Mouse (Mus musculus): ENCODE measurements around the gene Gng7. TPM values are rescaled to one million over a fixed set of nuclear protein-coding genes. Genes with fewer than 3 reads are reported as not detected.

The Gng7 gene
- polyA plus RNA-seq, 1 experiment from 2014 or later = 7.0 TPM

GRCm38 (mm10) chr10:80934136-80934985 lies 80.4 kb downstream of the Gng7 start:
- Histone ChIP-seq H3K27ac (ENCODE audit: low read depth, low read length) (no peak overlapping the region), H3K4me2 (no peak overlapping the region), H3K27me3 (ENCODE audit: control insufficient read depth, insufficient read depth, low read length) (peaks cover 86% of the 10 kb centered on the region), H3K4me1 (ENCODE audit: control insufficient read depth, insufficient read depth, low read length) (peaks cover 51% of the 10 kb centered on the region), H3K9me3 (ENCODE audit: control insufficient read depth, low read length) (no peaks in the 10 kb centered on the region), H3K36me3 (ENCODE audit: control insufficient read depth, insufficient read depth, low read length) (no peaks in the 10 kb centered on the region), H3K9ac (ENCODE audit: low read length) (no peak overlapping the region), H3K4me3 (ENCODE audit: low read depth, low read length) (no peak overlapping the region)
- WGBS = 33% methylated on average over 14 of the region's 14 CpGs
- ATAC-seq (ENCODE audit: low FRiP score) (no peak), DNase-seq (ENCODE audit: low spot score, missing footprints) (peak; percentile 84)

- no peak overlapping the region for H3K9ac ChIP-seq (ENCODE audit: low read length)
- no peaks in the 10 kb centered on the region for H3K36me3 ChIP-seq (ENCODE audit: control insufficient read depth, insufficient read depth, low read length)
- DNase-seq (ENCODE audit: low spot score, missing footprints) = peak; percentile 91
- no peak overlapping the region for H3K27ac ChIP-seq (ENCODE audit: low read depth, low read length)
- peaks cover 57% of the 10 kb centered on the region for H3K4me1 ChIP-seq (ENCODE audit: control insufficient read depth, insufficient read depth, low read length)
- no peak overlapping the region for H3K4me3 ChIP-seq (ENCODE audit: low read depth, low read length)
- 2% methylated on average over 21 of the region's 21 CpGs for WGBS
- H3K4me2 ChIP-seq = peak overlapping the region; percentile 27
- no peaks in the 10 kb centered on the region for H3K9me3 ChIP-seq (ENCODE audit: control insufficient read depth, low read length)
- no peak for ATAC-seq (ENCODE audit: low FRiP score)
- peaks cover 81% of the 10 kb centered on the region for H3K27me3 ChIP-seq (ENCODE audit: control insufficient read depth, insufficient read depth, low read length)
Measured at GRCm38 (mm10) chr10:80933421-80933979, 81.2 kb downstream of the Gng7 start.

- Histone ChIP-seq H3K9ac (ENCODE audit: low read length) (no peak overlapping the region), H3K4me3 (ENCODE audit: low read depth, low read length) (peak overlapping the region; percentile 0; the same call in 1 of the 2 replicates), H3K4me1 (ENCODE audit: control insufficient read depth, insufficient read depth, low read length) (peaks cover 57% of the 10 kb centered on the region), H3K4me2 (peak overlapping the region; percentile 25; the same call in 1 of the 2 replicates), H3K9me3 (ENCODE audit: control insufficient read depth, low read length) (no peaks in the 10 kb centered on the region), H3K27ac (ENCODE audit: low read depth, low read length) (no peak overlapping the region), H3K27me3 (ENCODE audit: control insufficient read depth, insufficient read depth, low read length) (peaks cover 75% of the 10 kb centered on the region), H3K36me3 (ENCODE audit: control insufficient read depth, insufficient read depth, low read length) (no peaks in the 10 kb centered on the region)
- 2% methylated on average over 17 of the region's 17 CpGs for WGBS
- ATAC-seq (ENCODE audit: low FRiP score) = no peak
- peak; percentile 87 for DNase-seq (ENCODE audit: low spot score, missing footprints)
Measured at GRCm38 (mm10) chr10:80932700-80933420, 81.9 kb downstream of the Gng7 start.

- 0 out of 2 replicates have a peak overlapping the region, but pooled peaks have one; percentile 20 for H3K9ac ChIP-seq (ENCODE audit: low read length)
- ATAC-seq (ENCODE audit: low FRiP score) = no peak
- peaks cover 57% of the 10 kb centered on the region for H3K4me1 ChIP-seq (ENCODE audit: control insufficient read depth, insufficient read depth, low read length)
- H3K27me3 ChIP-seq (ENCODE audit: control insufficient read depth, insufficient read depth, low read length) = peaks cover 68% of the 10 kb centered on the region
- peak overlapping the region; percentile 0; the same call in 1 of the 2 replicates for H3K4me3 ChIP-seq (ENCODE audit: low read depth, low read length)
- no peak overlapping the region for H3K27ac ChIP-seq (ENCODE audit: low read depth, low read length)
- under 1% methylated on average over 20 of the region's 20 CpGs for WGBS
- H3K36me3 ChIP-seq (ENCODE audit: control insufficient read depth, insufficient read depth, low read length) = no peaks in the 10 kb centered on the region
- no peaks in the 10 kb centered on the region for H3K9me3 ChIP-seq (ENCODE audit: control insufficient read depth, low read length)
- peak; percentile 93 for DNase-seq (ENCODE audit: low spot score, missing footprints)
- peak overlapping the region; percentile 25 for H3K4me2 ChIP-seq
Measured at GRCm38 (mm10) chr10:80932206-80932605, 82.5 kb downstream of the Gng7 start.

GRCm38 (mm10) chr10:80931695-80932094 lies 83.0 kb downstream of the Gng7 start:
- peak overlapping the region; percentile 25 for H3K4me2 ChIP-seq
- WGBS = 0% methylated on average over 26 of the region's 26 CpGs
- no peak overlapping the region for H3K27ac ChIP-seq (ENCODE audit: low read depth, low read length)
- no peak for ATAC-seq (ENCODE audit: low FRiP score)
- no peak for DNase-seq (ENCODE audit: low spot score, missing footprints)
- no peaks in the 10 kb centered on the region for H3K9me3 ChIP-seq (ENCODE audit: control insufficient read depth, low read length)
- peaks cover 63% of the 10 kb centered on the region for H3K27me3 ChIP-seq (ENCODE audit: control insufficient read depth, insufficient read depth, low read length)
- H3K9ac ChIP-seq (ENCODE audit: low read length) = no peak overlapping the region
- H3K4me1 ChIP-seq (ENCODE audit: control insufficient read depth, insufficient read depth, low read length) = peaks cover 55% of the 10 kb centered on the region
- no peaks in the 10 kb centered on the region for H3K36me3 ChIP-seq (ENCODE audit: control insufficient read depth, insufficient read depth, low read length)
- H3K4me3 ChIP-seq (ENCODE audit: low read depth, low read length) = peak overlapping the region; percentile 0

GRCm38 (mm10) chr10:80931153-80931671 lies 83.5 kb downstream of the Gng7 start:
- Histone ChIP-seq H3K4me2 (peak overlapping the region; percentile 89), H3K36me3 (ENCODE audit: control insufficient read depth, insufficient read depth, low read length) (no peaks in the 10 kb centered on the region), H3K9ac (ENCODE audit: low read length) (no peak overlapping the region; the same call in 1 of the 2 replicates), H3K27ac (ENCODE audit: low read depth, low read length) (no peak overlapping the region), H3K4me3 (ENCODE audit: low read depth, low read length) (peak overlapping the region; percentile 40), H3K27me3 (ENCODE audit: control insufficient read depth, insufficient read depth, low read length) (peaks cover 58% of the 10 kb centered on the region), H3K9me3 (ENCODE audit: control insufficient read depth, low read length) (no peaks in the 10 kb centered on the region), H3K4me1 (ENCODE audit: control insufficient read depth, insufficient read depth, low read length) (peaks cover 50% of the 10 kb centered on the region)
- no peak for ATAC-seq (ENCODE audit: low FRiP score)
- WGBS = 3% methylated on average over 13 of the region's 14 CpGs
- DNase-seq (ENCODE audit: low spot score, missing footprints) = peak; percentile 93

GRCm38 (mm10) chr10:80930361-80931152 lies 84.2 kb downstream of the Gng7 start:
- ATAC-seq (ENCODE audit: low FRiP score) (peak; percentile 22; the same call in 1 of the 2 replicates), DNase-seq (ENCODE audit: low spot score, missing footprints) (peak; percentile 89)
- Histone ChIP-seq H3K4me3 (ENCODE audit: low read depth, low read length) (peak overlapping the region; percentile 40), H3K27me3 (ENCODE audit: control insufficient read depth, insufficient read depth, low read length) (peaks cover 52% of the 10 kb centered on the region), H3K36me3 (ENCODE audit: control insufficient read depth, insufficient read depth, low read length) (no peaks in the 10 kb centered on the region), H3K9ac (ENCODE audit: low read length) (peak overlapping the region; percentile 35), H3K4me1 (ENCODE audit: control insufficient read depth, insufficient read depth, low read length) (peaks cover 45% of the 10 kb centered on the region), H3K4me2 (peak overlapping the region; percentile 89), H3K9me3 (ENCODE audit: control insufficient read depth, low read length) (no peaks in the 10 kb centered on the region), H3K27ac (ENCODE audit: low read depth, low read length) (no peak overlapping the region)
- under 1% methylated on average over 45 of the region's 45 CpGs for WGBS
